Mouse (Mus musculus) forebrain, embryonic 14.5 days (tissue): ENCODE data around the gene Steap4. TPM values are rescaled to one million over a fixed set of nuclear protein-coding genes. Genes with fewer than 3 reads are reported as not detected.
A peak's percentile ranks its signal among the peaks of the same experiment; 100 is the strongest.
"Not testable (repeated sequence)": the region's sequence is repeated elsewhere in the genome, so short reads cannot be mapped to it uniquely, and the experiment has no call there.

Experiments used
- ATAC-seq: fragments of 200-750 bp; cut with Nextera tagmentation; 2 replicates; pipeline ENCODE4 v1.8.0; 2017; ENCODE audit warnings: mild to moderate bottlenecking, moderate library complexity
- DNase-seq: peaks from one replicate; pipeline ENCODE4 v3.0.0-alpha.2; 2015; ENCODE audit warnings: low spot score
- H3K27ac ChIP-seq: fragments of 300-500 bp; sonication (generic); 2 replicates; pipeline ENCODE4 v1.5.1; 2014; ENCODE audit warnings: low read depth, mild to moderate bottlenecking, control low read depth, low read length, moderate library complexity
- H3K27me3 ChIP-seq: fragments of 300-500 bp; sonication (generic); replicated peaks from 2 replicates; pipeline ENCODE4 v1.6.1; 2014; ENCODE audit warnings: low read length, control low read depth, mixed read lengths; ENCODE audit not compliant: control insufficient read depth, insufficient read depth
- H3K36me3 ChIP-seq: fragments of 300-500 bp; sonication (generic); 2 replicates; pipeline ENCODE4 v1.6.1; 2014; ENCODE audit warnings: low read length, control low read depth; ENCODE audit not compliant: control insufficient read depth, insufficient read depth
- H3K4me1 ChIP-seq: fragments of 300-500 bp; sonication (generic); 2 replicates; pipeline ENCODE4 v1.6.1; 2014; ENCODE audit warnings: antibody characterized with exemption, low read length, control low read depth; ENCODE audit not compliant: control insufficient read depth, insufficient read depth
- H3K4me2 ChIP-seq: fragments of 300-500 bp; sonication (generic); 2 replicates; pipeline ENCODE4 v1.6.1; 2014; ENCODE audit warnings: mild to moderate bottlenecking, control low read depth, low read length
- H3K4me3 ChIP-seq: fragments of 300-500 bp; sonication (generic); 2 replicates; pipeline ENCODE4 v1.5.1; 2014; ENCODE audit warnings: low read depth, low read length, control low read depth
- H3K9ac ChIP-seq: fragments of 300-500 bp; sonication (generic); 2 replicates; pipeline ENCODE4 v1.6.1; 2014; ENCODE audit warnings: mild to moderate bottlenecking, low read length, control low read depth, moderate library complexity
- H3K9me3 ChIP-seq: fragments of 300-500 bp; sonication (generic); replicated peaks from 2 replicates; pipeline ENCODE4 v1.6.1; 2016; ENCODE audit warnings: low read length, control low read depth, mixed read lengths; ENCODE audit not compliant: control insufficient read depth
- WGBS: fragments of 180-500 bp; shearing (Covaris S2); extraction: QIAGEN DNeasy Blood & Tissue Kit; methylation state at CpG from one replicate; pipeline ENCODE4 v1.1.7; 2014; 5-methylcytosine and 5-hydroxymethylcytosine counted together
- polyA plus RNA-seq: library from polyadenylated mRNA; unstranded; fragments of >200 nt; fragmentation: Nextera tagmentation; extraction: Ambion mirVana; gene quantifications from 2 replicates; pipeline ENCODE4 v1.2.1, GENCODE M21; 2014

Steap4 gene
- polyA plus RNA-seq, 1 experiment from 2014 or later: not detected

DNA sequence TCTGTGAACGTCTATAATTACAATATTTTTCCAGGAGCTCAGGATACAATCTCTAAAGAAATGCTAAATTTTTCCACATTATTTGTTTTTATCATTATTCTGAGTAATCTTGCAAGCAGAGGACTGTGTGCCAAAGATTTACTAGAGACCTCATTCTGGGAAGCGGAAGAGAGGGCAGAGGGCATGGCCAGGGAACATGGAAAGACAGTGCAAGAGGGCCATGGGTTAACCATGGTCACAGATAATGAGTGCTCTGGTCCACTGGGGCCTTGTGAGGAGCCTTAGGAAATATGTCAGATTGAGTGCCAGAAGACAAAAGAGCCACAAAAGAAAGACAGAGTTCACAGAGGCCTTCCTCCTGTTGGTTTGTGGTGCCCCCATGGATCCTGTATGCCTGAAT lies 12.0 kb downstream of the Steap4 start:
- Histone ChIP-seq H3K9me3 (no peaks in the 10 kb centered on the region), H3K4me1 (no peaks in the 10 kb centered on the region), H3K36me3 (no peaks in the 10 kb centered on the region), H3K9ac (no peak overlapping the region), H3K4me2 (no peak overlapping the region), H3K27me3 (no peaks in the 10 kb centered on the region), H3K27ac (no peak overlapping the region), H3K4me3 (no peak overlapping the region)
- 86% methylated on average over 2 of the region's 2 CpGs for WGBS
- DNase-seq (no peak), ATAC-seq (no peak)

DNA sequence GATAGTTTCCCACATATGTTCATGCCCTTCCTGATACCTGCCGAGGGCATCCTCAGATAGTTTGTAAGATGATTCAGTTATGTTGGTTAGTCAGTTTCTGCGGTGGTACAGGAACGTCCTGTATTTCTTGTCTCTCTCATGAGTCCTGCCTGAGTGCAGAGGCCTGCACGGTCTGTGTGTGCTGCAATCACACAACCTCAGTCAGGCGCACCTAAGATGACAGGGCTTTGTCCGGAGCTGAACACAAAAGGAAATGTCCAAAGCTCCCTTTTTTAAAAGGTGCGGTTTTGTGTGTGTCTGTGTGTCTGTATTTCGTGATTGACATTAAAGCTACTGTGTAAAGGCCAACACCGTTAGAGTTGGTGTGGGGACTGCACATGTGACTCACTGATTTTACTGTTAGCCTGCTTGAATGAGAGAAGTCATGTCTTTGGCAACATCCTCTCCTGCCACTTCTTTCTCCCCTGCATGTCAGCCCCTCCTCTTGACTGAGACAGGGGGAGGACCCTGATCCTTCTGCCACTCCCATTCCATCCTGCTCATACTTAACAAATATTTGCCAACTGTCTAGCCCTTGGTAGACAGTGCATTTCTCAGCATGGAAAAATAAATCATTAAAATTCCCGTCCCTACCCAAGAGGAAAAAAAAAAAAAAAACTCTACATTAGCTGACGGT lies 14.4 kb downstream of the Steap4 start:
- DNase-seq (no peak), ATAC-seq (no peak)
- H3K4me1 ChIP-seq: no peaks in the 10 kb centered on the region
- no peaks in the 10 kb centered on the region for H3K27me3 ChIP-seq
- H3K36me3 ChIP-seq: no peaks in the 10 kb centered on the region
- no peak overlapping the region for H3K4me2 ChIP-seq
- no peak overlapping the region for H3K9ac ChIP-seq
- 85% methylated on average over 11 of the region's 11 CpGs for WGBS
- H3K9me3 ChIP-seq: no peaks in the 10 kb centered on the region
- H3K4me3 ChIP-seq: no peak overlapping the region
- H3K27ac ChIP-seq: no peak overlapping the region

- Histone ChIP-seq H3K27ac (no peak overlapping the region), H3K9me3 (no peaks in the 10 kb centered on the region), H3K4me1 (no peaks in the 10 kb centered on the region), H3K36me3 (no peaks in the 10 kb centered on the region), H3K27me3 (no peaks in the 10 kb centered on the region), H3K4me2 (no peak overlapping the region), H3K4me3 (no peak overlapping the region), H3K9ac (no peak overlapping the region)
- ATAC-seq: no peak
- no peak for DNase-seq
- 87% methylated on average over 5 of the region's 5 CpGs for WGBS
Observed at GRCm38 (mm10) chr5:7980586-7980985, 20.3 kb downstream of the Steap4 start.

DNA sequence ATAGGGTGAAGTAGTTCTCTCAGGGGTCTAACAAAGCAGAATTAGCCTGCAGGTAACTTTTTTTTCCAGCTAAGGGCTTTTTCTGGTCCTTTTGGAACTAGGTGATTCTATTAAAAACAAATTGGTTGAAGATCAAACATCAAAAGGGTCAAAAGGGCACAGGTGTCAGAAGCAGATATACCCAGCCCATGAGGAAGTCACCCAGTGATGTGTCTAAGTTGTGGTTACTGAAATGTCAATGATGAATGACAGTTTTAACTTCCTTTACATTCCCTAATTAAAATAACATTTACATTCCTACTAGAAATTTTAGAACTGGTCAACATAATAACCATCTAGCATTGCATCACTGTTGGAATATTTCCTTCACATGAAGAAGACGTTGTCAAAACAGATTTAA lies 27.7 kb downstream of the Steap4 start:
- ATAC-seq: no peak
- H3K27ac ChIP-seq: no peak overlapping the region
- 87% methylated on average over 1 of the region's 1 CpGs for WGBS
- H3K9me3 ChIP-seq: no peaks in the 10 kb centered on the region
- H3K4me2 ChIP-seq: no peak overlapping the region
- no peaks in the 10 kb centered on the region for H3K36me3 ChIP-seq
- H3K9ac ChIP-seq: no peak overlapping the region
- no peaks in the 10 kb centered on the region for H3K4me1 ChIP-seq
- no peak for DNase-seq
- no peaks in the 10 kb centered on the region for H3K27me3 ChIP-seq
- no peak overlapping the region for H3K4me3 ChIP-seq

GRCm38 (mm10) chr5:7988415-7988814 lies 28.2 kb downstream of the Steap4 start:
- WGBS: 89% methylated on average over 4 of the region's 4 CpGs

GRCm38 (mm10) chr5:7991631-7992030 lies 31.4 kb downstream of the Steap4 start:
- not testable (repeated sequence) for DNase-seq, H3K27me3 ChIP-seq, H3K4me2 ChIP-seq, H3K27ac ChIP-seq, H3K4me3 ChIP-seq, H3K9me3 ChIP-seq, H3K4me1 ChIP-seq, H3K36me3 ChIP-seq, ATAC-seq, H3K9ac ChIP-seq
- WGBS: 89% methylated on average over 2 of the region's 2 CpGs

More at GRCm38 (mm10) chr5:7988415-7988814, 28.2 kb downstream of the Steap4 start:
- no peaks in the 10 kb centered on the region for H3K36me3 ChIP-seq
- H3K4me3 ChIP-seq: no peak overlapping the region
- H3K4me1 ChIP-seq: no peaks in the 10 kb centered on the region
- no peak overlapping the region for H3K9ac ChIP-seq
- no peak overlapping the region for H3K27ac ChIP-seq
- H3K9me3 ChIP-seq: no peaks in the 10 kb centered on the region
- no peak overlapping the region for H3K4me2 ChIP-seq
- no peaks in the 10 kb centered on the region for H3K27me3 ChIP-seq
- no peak for ATAC-seq
- DNase-seq: no peak

- H3K9me3 ChIP-seq: no peaks in the 10 kb centered on the region
- ATAC-seq (no peak), DNase-seq (no peak)
- no peak overlapping the region for H3K4me2 ChIP-seq
- no peaks in the 10 kb centered on the region for H3K36me3 ChIP-seq
- no peak overlapping the region for H3K4me3 ChIP-seq
- 75% methylated on average over 5 of the region's 5 CpGs for WGBS
- no peak overlapping the region for H3K9ac ChIP-seq
- no peaks in the 10 kb centered on the region for H3K4me1 ChIP-seq
- no peak overlapping the region for H3K27ac ChIP-seq
- H3K27me3 ChIP-seq: no peaks in the 10 kb centered on the region
Observed at GRCm38 (mm10) chr5:7993766-7994165, 33.5 kb downstream of the Steap4 start.

DNA sequence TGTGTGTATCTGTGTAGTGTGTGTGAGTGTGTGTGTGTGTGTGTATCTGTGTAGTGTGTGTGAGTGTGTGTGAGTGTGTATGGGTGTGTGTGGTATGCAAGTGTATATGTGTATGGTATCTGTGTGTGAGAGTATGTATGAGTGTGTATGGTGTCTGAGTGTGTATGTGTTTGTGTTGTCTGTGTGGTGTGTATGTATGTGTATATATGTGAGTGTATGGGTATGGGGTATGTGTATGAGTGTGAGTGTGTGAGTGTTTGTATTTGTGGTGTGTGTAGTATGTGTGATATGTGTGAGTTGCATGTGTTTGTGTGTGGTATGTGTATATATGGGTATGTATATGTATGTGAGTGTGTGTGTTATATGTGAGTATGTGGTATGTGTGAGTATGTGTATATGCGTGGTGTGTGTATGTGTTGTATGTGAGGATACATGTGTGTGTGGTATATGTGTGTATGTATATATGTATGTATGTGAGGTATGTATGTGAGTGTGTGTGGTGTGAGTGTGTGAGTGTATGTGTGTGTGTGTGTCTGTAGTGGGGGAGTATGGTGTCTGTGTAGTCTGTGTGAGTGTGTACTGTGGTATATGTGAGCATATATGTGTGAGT lies 35.1 kb downstream of the Steap4 start:
- H3K36me3 ChIP-seq: no peaks in the 10 kb centered on the region
- ATAC-seq: no peak
- H3K27ac ChIP-seq: no peak overlapping the region
- no peaks in the 10 kb centered on the region for H3K27me3 ChIP-seq
- H3K9ac ChIP-seq: no peak overlapping the region
- DNase-seq: no peak
- H3K9me3 ChIP-seq: no peaks in the 10 kb centered on the region
- WGBS: 100% methylated on average over 1 of the region's 1 CpGs
- no peaks in the 10 kb centered on the region for H3K4me1 ChIP-seq
- no peak overlapping the region for H3K4me2 ChIP-seq
- no peak overlapping the region for H3K4me3 ChIP-seq

GRCm38 (mm10) chr5:7996401-7997044 lies 36.3 kb downstream of the Steap4 start:
- Histone ChIP-seq H3K4me2 (no peak overlapping the region), H3K4me1 (no peaks in the 10 kb centered on the region), H3K36me3 (no peaks in the 10 kb centered on the region), H3K27me3 (no peaks in the 10 kb centered on the region), H3K27ac (no peak overlapping the region), H3K9me3 (no peaks in the 10 kb centered on the region), H3K4me3 (no peak overlapping the region), H3K9ac (no peak overlapping the region)
- WGBS: 56% methylated on average over 8 of the region's 8 CpGs
- ATAC-seq (peak; percentile 67), DNase-seq (peak; percentile 65)
